Mouse (Mus musculus): ENCODE data around the gene Tshb. TPM values are rescaled to one million over a fixed set of nuclear protein-coding genes. Genes with fewer than 3 reads are reported as not detected.

Gene Tshb
- total RNA-seq, 2 experiments from 2014 or later, result not detected

DNA sequence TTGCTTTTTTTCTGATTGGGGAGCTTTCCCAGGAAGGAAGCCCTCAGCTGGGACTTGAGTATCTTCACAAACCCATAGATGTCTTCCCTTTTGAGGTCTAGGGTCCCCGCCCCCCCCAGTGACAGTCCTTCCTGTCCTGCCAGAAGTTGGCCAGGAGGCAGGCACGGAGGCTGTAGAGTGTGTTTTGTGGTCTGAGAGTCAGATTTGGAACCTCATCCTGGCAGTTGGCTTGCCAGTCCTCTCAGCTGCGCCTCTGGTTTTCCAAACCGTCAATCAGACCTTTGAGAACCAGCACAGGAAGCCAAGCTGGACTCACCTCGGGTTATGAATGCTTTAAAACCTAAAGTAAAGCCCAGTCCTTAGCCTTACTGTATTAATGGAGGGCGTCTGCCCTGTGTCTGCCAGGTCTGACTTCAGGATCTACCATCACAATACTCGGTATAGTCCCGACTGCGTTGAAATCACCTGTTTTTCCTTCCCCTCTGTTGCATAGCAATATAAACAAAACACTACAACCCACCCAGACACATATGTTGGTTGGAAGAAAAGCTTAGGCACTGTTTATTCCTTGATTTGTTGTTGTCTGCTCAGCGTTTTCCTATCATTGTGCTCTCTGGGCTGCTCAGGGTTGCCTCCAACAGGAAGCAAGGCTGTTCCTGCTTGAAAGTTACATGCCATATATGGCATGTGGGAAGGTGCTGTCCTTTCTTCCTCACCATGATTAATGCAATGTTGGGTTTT is 44.2 kb downstream of the Tshb start:
- ATAC-seq (replicated peaks; ENCODE audit: low FRiP score, poor library complexity, severe bottlenecking), result no peak

GRCm38 (mm10) chr3:102737106-102737505 is 45.4 kb downstream of the Tshb start:
- no peak for ATAC-seq (replicated peaks; ENCODE audit: low FRiP score, poor library complexity, severe bottlenecking)

GRCm38 (mm10) chr3:102736436-102736835 is 46.1 kb downstream of the Tshb start:
- no peak for ATAC-seq (replicated peaks; ENCODE audit: low FRiP score, poor library complexity, severe bottlenecking)

- no peak for ATAC-seq (replicated peaks; ENCODE audit: low FRiP score, poor library complexity, severe bottlenecking)
Observed at GRCm38 (mm10) chr3:102735638-102736037, 46.9 kb downstream of the Tshb start.

DNA sequence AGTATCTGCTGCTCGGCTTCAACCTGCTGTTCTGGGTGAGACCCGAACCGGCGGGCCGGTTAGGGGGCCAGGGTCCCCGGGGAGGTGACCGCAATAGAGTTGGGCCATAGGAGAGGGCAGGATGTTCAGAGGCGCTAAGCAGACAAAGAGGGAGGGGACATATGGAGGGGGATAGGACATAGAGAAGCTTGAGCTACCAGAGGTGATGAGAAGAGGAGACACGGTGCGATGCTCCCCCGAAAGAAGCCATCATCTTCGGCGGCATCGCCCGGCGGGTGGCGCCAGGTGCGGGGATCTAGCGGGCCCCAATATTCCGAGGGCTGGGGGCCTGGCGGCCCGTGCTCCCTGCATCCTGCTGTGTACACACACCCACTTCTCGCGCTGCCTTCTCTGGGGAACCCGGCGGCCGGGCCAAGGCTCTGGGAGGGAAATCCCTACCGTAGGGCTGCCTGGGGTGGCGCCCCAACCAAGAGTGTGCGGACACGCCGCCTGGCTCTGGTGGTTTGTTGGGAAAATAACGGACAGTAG is 47.4 kb downstream of the Tshb start:
- ATAC-seq (replicated peaks; ENCODE audit: low FRiP score, poor library complexity, severe bottlenecking), result no peak

DNA sequence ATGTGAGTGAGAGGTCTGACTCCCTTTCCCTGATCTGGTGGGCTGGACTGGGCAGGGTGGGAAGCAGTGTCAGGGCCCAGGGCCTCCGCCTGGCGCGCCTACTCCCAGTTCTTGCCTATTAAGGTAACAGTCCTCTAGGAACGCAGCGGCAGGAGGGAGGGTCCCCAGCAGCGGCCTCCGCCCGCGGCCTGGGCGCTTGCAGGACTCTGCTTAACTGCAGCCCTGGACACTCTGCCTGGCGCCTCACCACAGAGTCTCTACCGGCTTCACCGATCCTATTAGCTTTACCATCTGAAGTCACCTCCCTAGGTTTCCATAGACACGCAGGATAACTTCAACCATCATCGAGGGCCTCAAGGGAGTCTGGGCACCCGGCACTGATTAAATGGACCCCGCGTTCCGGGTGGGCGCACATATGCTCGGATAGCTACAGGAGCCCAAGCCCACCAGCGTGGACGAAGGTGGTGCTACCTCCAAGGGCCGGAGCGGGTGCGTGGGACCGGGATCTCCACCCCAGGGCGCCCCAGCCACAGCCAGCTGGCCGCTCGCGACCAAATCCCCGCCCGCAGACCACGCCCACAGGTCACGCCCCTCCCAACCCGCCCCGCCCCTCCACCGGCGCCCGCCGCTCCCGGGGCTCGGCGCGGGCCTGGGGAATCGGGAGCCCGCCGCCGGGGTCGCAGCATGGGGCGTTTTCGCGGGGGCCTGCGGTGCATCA is 48.0 kb downstream of the Tshb start, which contains the start of gene Tspan2:
TSS of gene Tspan2 (plus strand) at position 217 of the 718 bp plus-strand sequence.
- ATAC-seq (replicated peaks; ENCODE audit: low FRiP score, poor library complexity, severe bottlenecking), result no peak; the same call in 1 of the 2 replicates

GRCm38 (mm10) chr3:102733936-102734312 is 48.6 kb downstream of the Tshb start:
- no peak for ATAC-seq (replicated peaks; ENCODE audit: low FRiP score, poor library complexity, severe bottlenecking)

DNA sequence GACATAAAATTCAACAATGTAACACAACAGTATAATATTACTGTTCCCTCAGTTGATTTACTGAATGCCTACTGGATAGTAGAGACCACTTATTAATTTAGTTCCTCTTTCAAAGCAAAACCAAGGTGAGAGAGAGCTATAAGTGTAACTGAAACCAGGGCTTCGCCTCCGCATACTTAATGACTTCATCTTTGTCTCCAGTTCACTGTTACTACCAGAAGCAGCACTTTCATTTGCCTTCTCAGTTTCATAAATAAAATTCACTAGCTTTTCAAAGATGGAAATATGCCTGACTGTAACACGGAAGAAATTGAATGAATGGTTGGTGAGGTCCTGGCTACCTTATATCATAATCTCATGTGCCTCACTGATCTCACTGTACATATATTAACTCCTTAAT is 49.5 kb downstream of the Tshb start:
- ATAC-seq (replicated peaks; ENCODE audit: low FRiP score, poor library complexity, severe bottlenecking), result no peak

DNA sequence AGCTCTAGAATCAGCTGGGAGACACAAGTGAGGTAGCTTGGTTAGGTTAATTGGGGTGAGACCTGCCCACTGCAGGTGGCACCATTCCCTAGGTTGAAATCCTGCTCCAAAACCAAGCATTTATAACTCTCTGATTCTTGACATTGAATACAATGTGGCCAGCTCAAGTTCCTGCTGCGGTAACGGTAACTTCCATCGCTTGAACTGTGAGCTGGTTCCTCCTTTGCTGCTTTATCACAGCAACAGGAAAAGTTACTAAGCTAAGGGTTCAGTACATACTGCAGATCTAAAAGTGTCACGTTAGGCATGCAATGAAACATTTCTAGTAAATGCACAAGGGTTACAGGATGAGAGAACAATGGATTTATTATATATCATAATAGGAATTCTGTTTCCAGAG is 49.9 kb downstream of the Tshb start:
- no peak for ATAC-seq (replicated peaks; ENCODE audit: low FRiP score, poor library complexity, severe bottlenecking)

DNA sequence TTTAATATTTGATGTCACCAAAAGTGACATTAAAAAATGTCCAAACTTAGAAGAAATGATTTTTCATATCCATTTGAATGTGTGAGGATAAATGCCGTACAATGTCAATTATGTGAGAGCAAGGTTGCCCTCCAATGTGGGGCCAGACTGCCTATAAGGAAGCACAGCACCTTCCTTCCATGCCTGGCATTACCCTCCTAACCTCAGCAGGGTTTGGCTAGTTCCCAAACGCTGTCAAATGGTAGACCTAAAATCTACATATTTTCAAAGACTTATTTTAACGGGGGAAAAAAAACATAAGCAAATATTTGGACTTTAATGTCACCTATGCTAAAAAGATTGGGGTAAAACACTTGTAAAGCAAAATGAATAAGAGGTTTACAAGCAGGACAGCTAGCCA is 51.4 kb downstream of the Tshb start:
- no peak for ATAC-seq (replicated peaks; ENCODE audit: low FRiP score, poor library complexity, severe bottlenecking)

- ATAC-seq (replicated peaks; ENCODE audit: low FRiP score, poor library complexity, severe bottlenecking), result no peak
Observed at GRCm38 (mm10) chr3:102729416-102729815, 53.1 kb downstream of the Tshb start.

Other genes with a start within 250 kb of the Tshb start
- gene Tspan2, start 48.2 kb downstream of the Tshb start, total RNA-seq (2015; ENCODE audit: low replicate concordance), result 11.5 and 13.8 TPM in 2 replicates
- 2.4 and 8.7 TPM in 2 replicates for gene Tspan2, start 48.2 kb downstream of the Tshb start, total RNA-seq (2017; ENCODE audit: low replicate concordance)
- gene Sycp1, start 153.4 kb upstream of the Tshb start, total RNA-seq (2015; ENCODE audit: low replicate concordance), result not detected in 2 replicates
- not detected in 2 replicates for gene Sycp1, start 153.4 kb upstream of the Tshb start, total RNA-seq (2017; ENCODE audit: low replicate concordance)
- gene Nr1h5, start 181.4 kb upstream of the Tshb start, total RNA-seq (2015; ENCODE audit: low replicate concordance), result not detected in 2 replicates
- gene Nr1h5, start 181.4 kb upstream of the Tshb start, total RNA-seq (2017; ENCODE audit: low replicate concordance), result not detected in 2 replicates
- gene Sike1, start 213.0 kb upstream of the Tshb start, total RNA-seq (2015; ENCODE audit: low replicate concordance), result 4.4 and 11.7 TPM in 2 replicates
- 3.6 and 7.9 TPM in 2 replicates for gene Sike1, start 213.0 kb upstream of the Tshb start, total RNA-seq (2017; ENCODE audit: low replicate concordance)
- 84.4 and 89.9 TPM in 2 replicates for gene Csde1, start 237.7 kb upstream of the Tshb start, total RNA-seq (2015; ENCODE audit: low replicate concordance)
- 216 and 294 TPM in 2 replicates for gene Csde1, start 237.7 kb upstream of the Tshb start, total RNA-seq (2017; ENCODE audit: low replicate concordance)

All from erythroblast, adult 5-6 weeks (primary cell).